26 mouse cellular contexts compared by ENCODE assay signal in the genomic region with DNA sequence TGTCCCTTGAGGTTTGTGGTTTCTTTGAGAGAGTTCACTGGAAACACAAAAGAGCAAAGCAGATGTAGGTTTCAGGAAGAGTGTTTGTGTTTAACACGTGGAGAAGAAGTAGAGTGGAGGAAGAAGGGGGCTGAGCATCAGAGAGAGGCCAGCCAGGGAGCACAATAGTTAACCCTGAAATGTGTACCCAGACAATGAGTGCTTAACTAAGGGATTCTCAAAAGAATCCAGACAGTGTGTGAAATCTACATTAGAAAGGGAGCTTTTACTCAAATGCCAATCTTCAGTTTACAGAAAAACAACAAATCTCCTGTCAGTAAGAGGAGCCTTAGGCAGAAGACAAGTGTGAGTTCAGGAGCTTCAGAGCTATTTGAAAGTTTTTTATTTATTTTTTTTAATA.
"Had no signal": no experiment of that assay in that cellular context is flagged by ENCODE, and none has a peak within 500 bp of the region (broad histone marks: within the 10 kb centered on the region; RNA-seq: fewer than 3 reads in every experiment).

No protein-coding gene starts in this region.

- H3K4me3 ChIP-seq: heart, adult 2 months; heart, embryonic 13.5 days; heart, embryonic 15.5 days; hindbrain, embryonic 13.5 days; hindbrain, embryonic 15.5 days; kidney, embryonic 15.5 days; limb, embryonic 13.5 days; limb, embryonic 15.5 days; liver, embryonic 12.5 days had no signal

- H3K9ac ChIP-seq: heart, embryonic 13.5 days; heart, embryonic 15.5 days; hindbrain, embryonic 13.5 days; hindbrain, embryonic 15.5 days; kidney, embryonic 15.5 days; limb, embryonic 13.5 days; limb, embryonic 15.5 days; liver, embryonic 12.5 days had no signal

- H3K4me1 ChIP-seq: heart, embryonic 13.5 days; heart, embryonic 15.5 days; hindbrain, embryonic 13.5 days; hindbrain, embryonic 15.5 days; kidney, embryonic 15.5 days; limb, embryonic 13.5 days; limb, embryonic 15.5 days; liver, embryonic 12.5 days had no signal

- H3K4me2 ChIP-seq: heart, embryonic 11.5 days; heart, embryonic 13.5 days; heart, embryonic 15.5 days; hindbrain, embryonic 13.5 days; hindbrain, embryonic 15.5 days; kidney, embryonic 15.5 days; limb, embryonic 13.5 days; limb, embryonic 15.5 days; liver, embryonic 12.5 days had no signal

- DNase-seq: gastrocnemius, postnatal 14 days; gastrocnemius, postnatal 36 days; heart, adult 11 months; heart, adult 2 months; heart, postnatal 14 days; heart, postnatal 36 days; kidney, adult 11 months; kidney, adult 2 months; kidney, adult 9 months; kidney, postnatal 14 days; kidney, postnatal 36 days; layer of hippocampus, adult 9-11 months; layer of hippocampus, postnatal 36 days; left cerebral cortex, postnatal 4 days had no signal

- H3K9me3 ChIP-seq: heart, embryonic 13.5 days; heart, embryonic 15.5 days; hindbrain, embryonic 13.5 days; hindbrain, embryonic 15.5 days; kidney, embryonic 15.5 days; limb, embryonic 13.5 days; limb, embryonic 15.5 days; liver, embryonic 12.5 days had no signal

- H3K36me3 ChIP-seq: heart, embryonic 15.5 days; limb, embryonic 15.5 days; liver, embryonic 12.5 days had no signal

- ATAC-seq: hindbrain, postnatal 0 days; intestine, embryonic 16.5 days; liver, embryonic 12.5 days had no signal

- H3K27ac ChIP-seq: heart, adult 2 months; heart, embryonic 13.5 days; heart, embryonic 15.5 days; hindbrain, embryonic 13.5 days; hindbrain, embryonic 15.5 days; hindbrain, postnatal 0 days; kidney, embryonic 15.5 days; kidney, postnatal 0 days; limb, embryonic 13.5 days; limb, embryonic 15.5 days; liver, embryonic 12.5 days had no signal

- H3K27me3 ChIP-seq: heart, embryonic 13.5 days; heart, embryonic 15.5 days; hindbrain, embryonic 13.5 days; hindbrain, embryonic 15.5 days; kidney, embryonic 15.5 days; limb, embryonic 13.5 days; limb, embryonic 15.5 days; liver, embryonic 12.5 days had no signal
